Mouse (Mus musculus) adrenal gland, postnatal 25 days (tissue): Measurements from ENCODE around the gene Larp4. TPM values are rescaled to one million over a fixed set of nuclear protein-coding genes. Genes with fewer than 3 reads are reported as not detected.
A peak's percentile ranks its signal among the peaks of the same experiment; 100 is the strongest.
"Not testable (repeated sequence)": the region's sequence is repeated elsewhere in the genome, so short reads cannot be mapped to it uniquely, and the experiment has no call there.

Experiments used
- DNase-seq: peaks from one replicate; pipeline ENCODE4 v3.0.0; 2021; ENCODE audit warnings: mixed read lengths
- long read RNA-seq: library from polyadenylated mRNA; stranded (forward); transcript quantifications from one replicate; pipeline ENCODE4 v2.0.0, GENCODE M21; 2021
- total RNA-seq: library from RNA; stranded (reverse); gene quantifications from 2 replicates; pipeline ENCODE4 v1.2.3, GENCODE M21; 2021

Larp4 gene
- 70.2 and 73.5 TPM in 2 replicates for total RNA-seq
- long read RNA-seq, full-length matches to known transcripts: 4 of 11 reads
- long read RNA-seq, partial matches to known transcripts: 3 of 11 reads
- long read RNA-seq, other reads (novel, unspliced or antisense): 4 of 11 reads

DNA sequence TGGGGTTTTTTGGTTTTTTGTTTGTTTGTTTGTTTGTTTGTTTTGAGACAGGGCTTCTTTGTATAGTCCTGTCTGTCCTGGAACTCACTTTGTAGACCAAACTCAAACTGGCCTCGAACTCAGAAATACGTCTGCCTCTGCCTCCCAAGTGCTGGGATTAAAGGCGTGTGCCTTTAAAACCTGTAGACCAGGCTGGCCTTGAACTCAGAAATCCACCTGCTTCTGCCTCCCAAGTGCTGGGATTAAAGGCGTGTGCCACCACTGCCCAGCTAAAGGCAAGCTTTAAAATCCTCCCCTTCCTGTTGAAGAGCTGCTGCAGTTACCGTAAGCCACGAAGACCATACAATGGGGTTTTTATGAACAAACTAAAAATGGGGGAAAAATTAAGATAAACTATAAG, at the start of gene Larp4:
TSS of gene Larp4 (plus strand) at position 301 of the 400 bp plus-strand sequence.
- not testable (repeated sequence) for DNase-seq

DNA sequence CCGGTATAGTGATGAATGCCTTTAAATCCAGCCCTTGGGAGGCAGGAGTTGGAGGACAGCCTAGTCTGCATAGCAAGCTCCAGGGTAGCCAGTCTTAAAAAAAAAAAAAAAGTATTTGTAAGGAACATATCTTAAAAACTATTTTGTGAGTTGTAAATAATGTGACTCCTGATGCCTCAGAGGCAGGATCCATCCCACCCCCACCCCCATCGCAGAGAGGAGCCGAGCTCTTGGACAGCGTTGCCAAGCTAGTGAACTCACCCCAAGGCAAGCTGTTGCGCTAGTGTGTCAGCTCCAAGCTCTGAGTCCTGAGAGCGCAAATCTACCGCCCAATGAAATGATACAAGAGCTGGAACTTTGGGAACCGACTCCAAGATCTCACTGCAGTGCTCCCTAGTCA, 38.6 kb upstream of the Larp4 start:
- DNase-seq: no peak

DNA sequence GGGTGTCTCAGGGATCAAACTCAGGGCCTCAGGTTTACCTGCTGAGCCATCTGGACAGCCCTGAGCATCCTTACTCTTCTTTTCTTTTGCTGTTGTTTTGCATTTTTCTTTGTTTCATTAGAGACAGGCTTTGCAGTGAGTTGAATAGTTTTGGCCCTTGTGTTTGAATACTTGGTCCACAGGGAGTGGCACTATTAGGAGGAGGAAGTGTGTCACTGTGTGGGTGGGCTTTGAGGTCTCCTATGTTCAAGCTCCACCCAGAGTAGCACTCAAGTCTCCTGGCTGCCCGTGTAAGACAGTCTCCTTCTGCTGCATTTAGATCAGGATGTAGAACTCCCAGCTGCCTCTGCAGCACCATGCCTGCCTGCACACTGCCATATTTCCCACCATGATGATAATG, 35.4 kb upstream of the Larp4 start:
- DNase-seq: no peak

DNA sequence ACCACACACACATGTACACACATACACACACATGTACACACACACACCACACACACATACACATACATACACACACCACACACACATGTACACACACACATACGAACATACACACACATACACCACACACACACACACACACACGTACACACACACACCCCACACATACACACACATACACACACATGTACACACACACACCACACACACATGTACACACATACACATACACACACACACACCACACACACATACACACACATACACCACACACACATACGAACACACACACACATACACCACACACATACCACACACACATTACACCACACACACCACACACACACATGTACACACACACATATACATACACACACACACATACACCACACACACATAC, 33.2 kb upstream of the Larp4 start:
- DNase-seq: no peak

DNA sequence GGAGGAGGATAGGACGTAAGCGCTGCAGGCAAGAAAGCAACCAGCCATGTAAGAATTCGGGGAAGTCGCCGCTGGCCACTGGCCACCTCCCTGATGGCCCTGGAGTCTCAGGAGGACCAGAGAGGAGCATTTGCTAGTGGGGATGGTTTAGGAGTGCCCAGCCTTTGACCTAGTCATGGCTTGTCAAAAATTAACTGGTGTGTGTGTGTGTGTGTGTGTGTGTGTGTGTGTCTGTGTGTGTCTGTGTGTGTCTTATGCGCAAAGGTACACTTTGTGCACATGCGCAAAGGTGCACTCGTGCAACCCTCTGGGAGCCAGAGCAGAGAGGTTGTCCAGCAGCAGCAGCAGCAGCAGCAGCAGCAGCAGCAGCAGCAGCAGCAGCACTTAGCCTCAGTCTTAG, 32.0 kb upstream of the Larp4 start:
- no peak for DNase-seq

DNA sequence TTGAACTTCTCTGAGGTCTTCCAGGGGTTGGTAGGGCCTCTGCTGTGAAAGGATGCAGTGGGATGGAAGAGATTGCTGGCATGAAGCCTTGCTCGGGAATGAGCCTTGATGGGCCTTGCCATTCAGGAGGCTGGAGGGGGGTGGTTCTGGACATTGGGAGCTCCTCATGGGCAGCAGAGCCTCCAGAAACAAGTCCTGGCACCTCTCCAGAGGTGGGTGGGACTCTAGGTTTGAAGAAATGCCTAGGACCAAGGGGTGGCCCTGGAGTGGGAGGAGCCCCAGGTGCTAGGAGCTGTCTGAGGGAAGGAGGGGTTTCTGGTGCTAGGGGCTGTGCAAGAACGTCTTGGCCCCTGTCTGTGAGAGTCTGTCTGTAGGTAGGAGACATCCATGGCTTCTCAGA, 29.4 kb upstream of the Larp4 start:
- DNase-seq: no peak

DNA sequence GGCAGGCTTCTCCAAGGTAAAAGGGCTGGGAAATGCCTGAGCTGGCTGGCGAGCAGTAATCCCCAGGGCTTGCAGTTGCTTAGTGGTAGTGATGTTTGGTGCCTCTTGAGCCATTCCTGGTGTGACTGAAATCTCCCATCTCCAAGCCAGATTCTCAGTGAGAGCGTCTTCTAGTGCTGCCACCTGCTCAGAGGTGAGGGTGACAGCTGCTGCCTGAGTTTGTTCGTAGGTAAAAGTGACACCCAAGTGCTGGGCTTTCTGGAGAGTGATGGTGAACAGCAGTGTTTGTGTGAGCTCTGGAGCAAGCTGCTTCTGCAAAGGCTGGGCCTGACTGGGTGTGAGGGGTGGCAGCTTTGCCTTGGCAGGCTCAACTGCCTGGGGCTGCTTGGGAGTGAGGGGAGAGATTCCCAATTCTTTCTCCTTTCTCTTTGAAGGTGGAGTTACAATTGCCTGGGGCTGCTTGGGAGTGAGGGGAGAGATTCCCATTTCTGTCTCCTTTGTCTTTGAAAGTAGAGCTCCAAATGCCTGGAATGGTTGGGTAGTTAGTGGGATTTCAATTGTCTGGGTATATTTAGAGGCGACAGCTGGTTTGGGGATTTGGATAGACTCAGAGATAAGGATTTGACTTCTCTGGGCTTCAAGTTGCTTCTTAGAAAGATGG, 28.8 kb upstream of the Larp4 start:
- DNase-seq: no peak

DNA sequence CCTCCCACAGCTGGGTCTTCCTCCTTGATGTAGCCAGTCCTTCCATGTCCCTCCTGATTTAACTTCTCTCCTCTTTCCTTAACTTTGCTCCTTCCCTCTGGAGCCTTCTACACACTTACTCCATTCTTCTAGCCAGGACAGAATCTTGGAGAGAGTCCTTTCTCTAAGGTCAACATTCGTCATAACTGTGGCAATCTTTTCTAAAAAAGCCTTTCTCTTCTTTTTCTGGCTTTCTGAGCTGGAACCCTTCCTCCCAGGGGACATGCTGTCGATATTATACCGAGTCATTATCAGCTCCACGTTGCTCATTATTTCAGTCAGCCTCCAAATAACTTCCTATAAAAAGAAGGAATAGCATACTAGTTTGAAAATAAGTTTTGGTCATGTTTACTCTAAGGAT, 14.5 kb upstream of the Larp4 start:
- DNase-seq: no peak

DNA sequence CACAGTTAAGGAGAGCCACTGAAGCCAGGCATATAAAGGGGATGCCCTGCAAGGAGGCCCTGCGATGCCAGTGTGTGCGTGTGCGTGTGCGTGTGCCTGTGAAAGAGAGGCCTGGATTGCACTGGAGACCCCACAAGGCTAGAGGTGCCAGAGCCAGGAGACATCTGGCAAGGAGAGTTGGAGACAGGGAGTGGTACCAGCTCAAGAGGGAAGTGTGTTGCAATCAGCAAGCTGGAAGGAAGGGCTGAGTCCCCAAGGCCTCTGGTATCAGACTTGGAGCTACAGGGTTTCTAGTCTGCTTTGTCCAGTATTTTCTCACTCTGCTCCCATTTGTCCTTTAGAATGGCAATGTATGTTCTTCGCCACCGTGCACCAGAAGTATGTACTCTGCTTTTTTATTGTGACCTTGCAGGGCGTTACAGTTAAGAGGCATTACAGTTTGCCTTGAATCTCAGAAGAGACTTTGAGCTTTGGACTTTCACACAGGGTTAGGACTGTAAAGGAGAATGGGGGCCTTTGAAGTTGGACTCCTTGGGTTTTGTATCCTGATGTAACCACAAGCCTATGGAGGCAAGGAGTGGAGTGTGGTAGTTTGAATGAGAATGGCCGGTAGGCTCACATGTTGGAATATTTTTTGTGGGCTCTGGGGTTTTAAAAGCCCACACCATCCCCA, 4.6 kb upstream of the Larp4 start:
- no peak for DNase-seq

DNA sequence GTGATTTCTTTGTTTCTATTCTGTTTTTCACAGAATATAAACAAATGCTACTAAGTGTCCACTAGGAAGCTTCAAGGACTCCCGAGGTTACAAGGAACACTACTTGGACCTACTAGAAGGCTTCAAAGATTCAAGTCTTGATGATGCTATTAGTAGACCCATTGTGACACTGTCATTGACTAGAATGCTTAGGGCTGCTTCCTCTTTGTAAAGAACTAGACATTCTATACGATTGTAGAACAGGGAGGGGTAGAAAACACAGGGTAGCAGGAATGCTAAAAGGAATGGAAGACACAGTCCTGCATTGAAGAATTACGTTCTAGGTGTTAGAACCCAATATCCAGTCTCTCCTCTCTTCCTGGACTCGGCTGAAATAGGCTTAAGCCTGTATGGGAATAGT, 2.9 kb upstream of the Larp4 start, which contains the start of gene Fam186a:
TSS of gene Fam186a (minus strand) at position 101 of the 400 bp plus-strand sequence.
- no peak for DNase-seq

DNA sequence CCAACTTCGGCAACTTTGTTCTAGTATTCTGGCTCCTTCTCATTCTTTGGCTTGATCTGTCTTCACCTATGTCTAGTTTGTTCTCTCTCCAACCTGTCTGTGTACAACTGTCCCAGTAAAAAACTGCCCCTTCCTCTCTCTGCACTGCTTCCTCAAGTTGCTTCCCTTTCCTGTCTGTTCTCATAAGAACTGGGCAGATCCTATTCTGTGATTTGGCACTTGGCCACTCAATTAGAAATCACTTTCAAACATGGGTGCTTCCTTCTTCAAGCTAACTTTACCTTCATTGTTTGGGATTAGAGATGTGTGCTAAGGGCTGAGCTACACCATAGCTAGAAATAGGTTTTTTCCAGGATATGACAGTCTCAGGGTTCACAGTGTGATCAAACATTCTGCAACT, 741 bp downstream of the Larp4 start:
- no peak for DNase-seq

DNA sequence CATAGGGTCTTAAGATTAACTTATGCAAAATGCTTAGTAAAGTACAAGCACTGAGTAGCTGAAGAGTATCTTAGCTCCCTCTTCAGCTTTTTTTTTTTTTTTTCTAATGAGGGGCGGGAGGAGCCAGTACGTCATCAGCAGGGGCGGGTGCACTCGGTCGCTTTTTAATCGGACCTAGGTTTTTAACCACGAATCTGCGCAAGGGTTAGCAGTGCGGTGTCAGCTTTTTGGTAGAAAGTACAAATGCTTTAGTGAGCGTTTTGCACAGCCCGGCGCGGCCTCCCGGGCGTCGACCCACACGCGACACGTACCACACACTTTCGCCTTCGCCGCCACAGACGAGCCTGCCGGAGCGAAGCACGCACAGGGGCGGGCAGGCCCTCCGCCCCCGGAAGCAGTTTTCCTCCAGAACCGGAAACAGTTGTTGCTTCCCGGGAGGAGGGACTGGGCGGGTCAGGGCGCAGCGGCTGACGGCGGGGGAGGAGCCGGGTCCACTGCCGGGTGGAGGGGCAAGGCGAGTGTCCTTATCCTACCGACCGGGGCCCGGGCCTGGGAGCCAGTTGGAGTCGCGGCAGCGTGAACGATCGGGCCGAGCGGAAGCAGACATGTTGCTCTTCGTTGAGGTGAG, 2.6 kb downstream of the Larp4 start:
- DNase-seq: peak; percentile 96

DNA sequence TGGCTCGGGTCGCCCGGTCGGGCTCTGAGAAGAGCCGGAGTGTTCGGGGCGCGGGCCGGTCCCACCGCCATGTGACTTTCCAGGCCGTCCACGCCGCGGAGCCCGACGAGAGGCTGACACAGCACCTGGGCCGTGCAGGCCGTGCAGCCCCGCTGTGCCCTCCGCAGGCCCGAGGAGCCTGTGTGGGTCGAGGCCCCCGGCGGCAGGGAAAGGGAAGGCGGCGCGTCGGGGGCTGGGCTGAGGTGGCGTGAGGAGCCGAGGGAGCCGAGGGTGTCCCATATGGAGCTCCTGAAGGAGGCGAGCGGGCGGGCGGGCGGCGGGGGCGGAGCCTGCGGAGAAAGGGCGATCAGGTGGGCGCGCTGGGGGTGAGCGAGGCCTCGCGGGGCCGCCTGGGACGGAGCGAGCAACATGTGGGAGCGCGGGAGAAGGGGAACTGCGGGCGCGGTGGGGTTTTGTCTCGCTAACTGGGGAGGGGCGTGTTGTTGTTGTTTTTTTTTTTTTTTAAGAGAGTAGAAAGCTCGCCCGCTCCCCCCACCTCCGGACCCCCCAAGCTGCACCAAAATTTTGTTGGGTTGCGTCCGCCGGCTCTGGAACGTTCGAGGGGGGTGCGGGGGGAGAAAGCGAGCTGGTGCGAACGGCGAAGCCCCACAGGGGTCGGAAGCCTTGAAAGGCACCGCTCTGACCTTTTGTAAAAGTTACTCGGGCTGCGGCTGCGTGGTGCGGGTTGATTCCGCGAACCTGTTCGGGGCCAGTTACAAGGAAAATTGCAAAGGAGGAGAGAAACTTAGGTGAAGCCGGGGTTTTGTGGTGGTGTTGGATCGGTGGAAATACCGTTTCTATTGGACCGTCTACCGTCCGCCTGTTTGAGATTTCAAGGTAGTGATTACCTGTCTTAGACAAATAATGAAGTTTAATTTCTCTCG, 3.4 kb downstream of the Larp4 start:
- DNase-seq: peak; percentile 68

DNA sequence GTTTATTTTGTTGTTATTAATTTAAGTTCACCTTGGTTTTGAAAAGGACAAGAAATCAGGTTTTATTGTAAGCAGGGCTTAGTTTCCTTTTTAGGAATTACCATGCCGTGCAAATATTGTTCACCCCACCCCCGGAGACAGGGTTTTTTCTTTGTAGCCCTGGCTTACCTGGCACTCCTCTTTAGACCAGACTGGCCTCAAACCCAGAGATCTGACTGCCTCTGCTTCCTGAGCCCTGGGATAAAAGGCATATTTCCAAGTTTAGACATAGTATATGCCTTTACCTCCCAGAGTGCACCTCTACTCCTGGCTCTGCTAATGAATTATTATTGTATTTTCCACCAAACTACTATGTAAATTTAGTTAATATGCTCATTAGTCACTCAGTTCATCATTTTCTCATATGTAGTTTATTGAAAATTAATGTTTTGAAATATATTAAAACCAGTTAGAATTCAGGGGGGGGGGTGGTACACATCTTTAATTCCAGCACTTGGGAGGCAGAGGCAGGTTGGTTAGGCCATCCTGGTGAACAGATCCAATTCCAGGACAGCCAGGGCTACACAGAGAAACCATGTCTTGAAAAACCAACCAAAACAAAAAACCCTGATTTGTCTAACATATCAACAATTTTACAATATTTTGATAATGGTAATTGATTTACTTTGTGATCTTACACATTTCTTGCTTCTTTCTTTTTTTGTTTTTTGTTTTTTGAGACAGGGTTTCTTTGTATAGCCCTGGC, 4.8 kb downstream of the Larp4 start:
- no peak for DNase-seq

DNA sequence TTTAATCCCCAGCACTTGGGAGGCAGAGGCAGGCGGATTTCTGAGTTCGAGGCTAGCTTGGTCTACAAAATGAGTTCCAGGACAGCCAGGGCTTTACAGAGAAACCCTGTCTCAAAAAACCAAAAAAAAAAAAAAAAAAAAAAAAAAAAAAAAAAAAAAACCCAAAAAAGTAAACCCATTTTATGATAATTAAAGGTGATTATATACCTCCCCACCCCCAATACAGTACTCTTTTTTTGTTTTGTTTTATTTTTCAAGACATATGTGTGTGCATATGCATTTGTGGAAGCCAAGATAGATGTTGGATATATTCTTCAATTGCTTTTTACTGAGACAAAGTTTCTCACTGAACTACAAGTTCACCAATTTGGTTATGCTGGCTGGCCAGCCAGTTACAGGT, 6.3 kb downstream of the Larp4 start:
- DNase-seq: not testable (repeated sequence)

DNA sequence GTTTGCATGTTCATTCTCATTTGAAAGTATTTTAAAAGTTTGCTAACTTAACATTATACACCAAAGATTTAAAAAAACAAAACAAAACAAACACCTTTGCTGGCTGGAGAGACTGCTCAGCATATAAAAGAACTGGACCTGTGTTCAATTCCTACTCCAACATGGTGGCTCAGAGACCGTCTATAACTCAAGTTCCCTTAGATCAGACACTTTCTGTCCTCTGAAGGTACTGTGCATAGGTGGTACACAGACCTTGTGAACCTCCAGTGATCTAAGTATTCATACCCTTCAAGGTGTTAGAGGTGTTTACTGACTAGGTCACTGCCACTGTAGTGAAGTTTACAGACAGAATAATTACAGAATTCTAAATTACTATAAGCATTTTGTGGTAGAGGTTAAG, 9.4 kb downstream of the Larp4 start:
- no peak for DNase-seq

DNA sequence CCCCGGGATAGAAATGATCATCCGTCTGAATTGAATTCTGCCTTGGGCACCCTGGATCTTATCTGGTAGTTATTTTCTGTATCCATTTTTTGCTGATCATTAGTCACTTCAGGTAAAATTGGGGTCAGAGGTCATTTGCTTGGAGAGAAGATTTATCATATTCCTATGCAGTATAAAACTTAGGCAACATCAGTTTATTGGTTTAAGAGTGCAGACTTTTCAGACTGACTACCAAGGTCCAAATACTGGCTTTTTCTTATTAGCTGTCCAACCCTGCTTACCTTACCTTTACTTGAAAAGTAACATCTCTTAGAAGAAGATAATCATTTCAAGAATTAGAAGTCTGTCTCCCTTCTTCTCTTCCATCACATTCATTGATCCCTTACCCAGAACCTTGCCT, 9.8 kb downstream of the Larp4 start:
- DNase-seq: no peak

DNA sequence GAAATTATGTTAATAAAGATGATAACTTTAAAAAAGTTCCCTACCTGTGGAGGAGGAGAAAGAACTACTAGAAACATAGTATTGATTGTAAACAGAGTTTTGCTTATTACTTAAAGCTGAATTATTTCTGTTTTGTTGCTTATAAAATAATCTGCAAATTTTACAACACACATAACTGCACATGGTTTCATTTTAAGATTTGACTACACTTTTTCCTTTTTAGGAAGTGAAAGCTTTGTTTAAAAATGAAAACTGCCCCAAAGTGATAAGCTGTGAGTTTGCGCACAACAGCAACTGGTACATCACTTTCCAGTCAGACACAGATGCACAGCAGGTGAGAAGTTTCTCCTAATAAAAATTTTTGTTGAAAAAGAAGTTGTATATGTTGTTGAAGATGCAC, 23.2 kb downstream of the Larp4 start:
- no peak for DNase-seq

DNA sequence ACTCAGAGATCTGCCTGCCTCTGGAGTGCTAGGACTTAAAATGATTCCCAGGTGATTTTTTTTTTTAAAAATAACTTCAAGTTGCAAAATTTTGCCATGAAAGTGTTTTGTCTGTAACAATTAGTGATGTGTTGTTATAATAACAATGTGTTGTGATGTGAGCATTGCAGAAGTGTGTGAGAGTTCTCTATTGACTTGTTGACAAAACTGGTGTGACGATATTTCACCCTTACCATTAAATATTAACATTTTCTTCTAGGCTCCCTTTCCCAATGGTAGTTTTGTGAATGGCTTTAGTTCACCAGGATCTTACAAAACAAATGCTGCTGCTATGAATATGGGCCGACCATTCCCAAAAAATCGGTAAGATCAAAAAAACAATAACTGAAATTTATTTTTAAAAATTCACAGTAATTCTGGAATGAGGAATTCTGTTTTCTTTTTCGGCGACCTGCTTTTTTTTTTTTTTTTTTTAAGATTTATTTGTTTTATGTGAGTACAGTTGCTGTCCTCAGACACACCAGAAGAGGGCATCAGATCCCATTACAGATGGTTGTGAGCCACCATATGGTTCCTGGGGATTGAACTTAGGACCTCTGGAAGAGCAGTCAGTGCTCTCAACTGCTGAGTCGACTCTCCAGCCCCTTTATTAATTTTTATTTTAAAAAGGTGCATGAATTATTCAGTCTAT, 27.4 kb downstream of the Larp4 start:
- DNase-seq: no peak

DNA sequence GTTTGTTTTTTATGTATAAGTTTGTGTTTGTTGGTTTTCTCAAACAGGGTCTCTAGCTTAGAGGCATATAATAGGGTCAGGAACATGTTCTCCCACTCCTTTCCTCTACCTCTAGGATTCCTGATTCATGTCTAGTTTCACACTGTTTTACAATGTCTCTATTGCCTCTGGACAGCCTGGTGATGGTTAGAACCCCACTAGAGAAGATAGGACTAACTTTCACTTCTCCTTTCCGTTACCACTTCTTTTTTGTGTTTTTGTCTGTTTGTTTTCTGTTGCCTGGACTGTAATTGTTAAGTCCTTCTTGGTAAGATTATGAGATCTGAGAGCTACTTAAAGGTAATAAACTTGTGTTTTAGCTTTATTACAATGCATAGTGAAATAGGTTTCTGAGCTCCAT, 29.5 kb downstream of the Larp4 start:
- no peak for DNase-seq

DNA sequence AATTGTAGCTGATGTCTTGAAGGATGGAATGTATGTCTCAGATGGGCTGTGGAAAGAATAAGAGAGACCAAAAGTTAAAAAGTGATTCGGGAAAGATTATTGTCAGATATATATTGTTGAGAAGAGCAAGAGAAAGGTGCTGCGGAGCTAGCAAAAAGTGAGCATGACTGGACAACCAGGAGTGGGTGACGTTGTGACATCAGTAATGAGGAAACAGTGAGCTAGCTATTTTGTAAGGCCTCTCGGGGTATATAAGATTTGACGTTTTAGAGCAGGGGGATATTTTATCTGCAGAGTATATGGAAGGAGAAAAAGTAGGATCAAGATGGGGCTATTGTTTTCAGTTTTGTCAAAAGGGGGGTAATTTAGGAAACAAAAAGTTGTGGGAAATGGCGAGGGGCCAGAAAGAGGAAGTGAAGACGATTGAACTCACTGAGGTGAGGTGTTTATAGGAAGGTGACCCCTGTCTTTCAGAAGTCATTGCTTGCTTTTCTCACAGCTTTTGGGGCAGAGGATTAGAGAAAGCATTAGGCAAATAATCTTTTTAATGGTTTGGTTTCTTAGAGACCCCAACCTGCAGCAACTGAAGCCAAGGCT, 34.9 kb downstream of the Larp4 start:
- no peak for DNase-seq
